Mouse (Mus musculus): ENCODE measurements around the gene Rnf5.

Rnf5 gene

DNA sequence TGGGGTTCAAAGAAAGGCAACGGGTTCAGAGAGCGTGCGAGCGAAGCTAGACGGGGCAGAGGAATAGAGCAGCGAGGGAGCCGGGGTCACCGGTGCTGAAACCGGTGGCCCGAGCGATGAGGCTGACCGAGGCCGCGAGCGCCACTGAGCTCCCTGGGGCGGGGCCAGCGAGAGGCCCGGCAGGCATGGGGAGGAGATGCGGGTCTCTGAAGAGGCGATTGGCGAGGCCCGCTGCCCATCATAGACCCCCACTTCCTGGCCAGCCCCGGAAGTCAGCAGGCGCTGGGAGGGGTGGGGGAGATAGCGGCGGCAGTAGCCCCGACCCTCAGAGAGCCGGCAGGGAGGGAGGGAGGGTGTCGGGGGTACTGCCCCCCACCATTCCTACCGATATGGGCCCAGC, 2.1 kb upstream of the Rnf5 start:
- DNase-seq (ENCODE audit: low read depth) = peak; percentile 86

- DNase-seq (ENCODE audit: low read depth) = no peak
These were observed 1.2 kb upstream of the Rnf5 start for GRCm38 (mm10) chr17:34604511-34605237.

- DNase-seq (ENCODE audit: low read depth) = peak; percentile 98
These were observed 595 bp upstream of the Rnf5 start, which contains the start of gene Agpat1 for GRCm38 (mm10) chr17:34604061-34604508. Gene Agpat1, plus strand, starts transcription at chr17:34604262.

DNA sequence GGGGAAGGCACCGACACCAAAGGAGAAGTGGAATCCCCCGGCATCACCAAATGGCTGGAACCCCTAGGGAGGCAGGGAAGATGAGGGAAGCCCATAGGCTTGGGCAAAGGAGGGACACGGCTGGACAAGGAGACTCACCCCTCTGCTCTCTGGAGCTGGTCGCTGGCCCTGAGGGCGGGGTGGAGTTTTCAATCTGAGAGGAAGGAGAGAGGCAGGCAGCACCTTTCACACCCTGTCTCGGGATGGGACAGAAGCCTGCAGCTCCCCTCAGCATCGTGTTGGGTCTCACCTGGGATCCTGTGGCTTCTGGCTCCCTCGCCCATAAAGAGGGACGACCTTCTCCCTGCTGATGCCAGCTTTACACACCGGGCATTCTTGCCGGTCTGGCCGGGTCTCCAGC, 1.7 kb downstream of the Rnf5 start:
- no peak for DNase-seq (ENCODE audit: low read depth)

- no peak for DNase-seq (ENCODE audit: low read depth)
These were observed 3.6 kb downstream of the Rnf5 start for GRCm38 (mm10) chr17:34599891-34600290.

DNA sequence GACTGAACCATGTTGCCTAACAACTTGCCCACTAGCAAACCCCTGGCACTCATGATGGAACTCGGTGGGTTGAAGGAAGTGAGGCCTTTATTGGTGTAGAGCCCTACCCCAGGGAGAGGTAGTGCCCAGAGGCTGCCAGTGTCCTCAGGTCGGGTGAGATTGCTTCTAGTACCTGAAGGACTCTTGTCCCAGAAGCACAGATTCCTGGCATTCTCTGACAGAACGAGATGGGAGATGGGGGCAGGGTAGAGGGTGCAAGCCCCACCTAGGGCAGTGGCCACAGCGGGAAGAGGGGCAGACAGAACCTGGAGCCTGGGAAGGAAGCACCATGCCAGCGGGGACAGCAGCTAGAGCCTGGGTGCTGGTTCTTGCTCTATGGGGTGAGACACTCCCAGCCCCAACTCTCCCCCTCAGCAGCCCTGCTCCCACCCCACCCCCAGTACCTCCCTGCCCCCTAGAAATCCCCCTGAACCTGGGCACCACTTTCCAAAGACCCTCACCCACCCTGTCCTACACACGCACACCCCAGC, 5.9 kb downstream of the Rnf5 start, which contains the start of gene Ager:
Gene Ager, plus strand, starts transcription at position 297 of the 530 bp plus-strand sequence.
- DNase-seq (ENCODE audit: low read depth) = no peak

DNA sequence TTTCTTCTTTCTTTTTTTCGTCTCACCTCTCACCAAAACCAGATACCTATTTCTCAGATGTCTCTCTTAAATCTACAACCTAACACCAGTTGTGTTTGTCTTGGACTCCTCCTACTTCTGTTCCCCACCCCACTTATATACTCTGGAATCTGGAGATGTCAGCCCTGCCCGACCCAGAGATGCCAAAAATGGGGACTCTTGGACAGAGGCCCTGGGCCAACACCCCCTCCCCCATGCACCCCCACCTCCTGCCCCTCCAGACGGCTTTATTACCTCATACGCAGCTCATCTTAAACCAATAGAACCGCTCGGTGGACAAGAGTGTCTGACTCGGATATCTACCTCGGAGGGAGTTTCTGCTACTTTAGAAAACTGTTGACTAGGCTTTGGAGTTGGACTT, 7.4 kb downstream of the Rnf5 start:
- no peak for DNase-seq (ENCODE audit: low read depth)

GRCm38 (mm10) chr17:34593752-34594525, 9.6 kb downstream of the Rnf5 start:
- no peak for DNase-seq (ENCODE audit: low read depth)

DNA sequence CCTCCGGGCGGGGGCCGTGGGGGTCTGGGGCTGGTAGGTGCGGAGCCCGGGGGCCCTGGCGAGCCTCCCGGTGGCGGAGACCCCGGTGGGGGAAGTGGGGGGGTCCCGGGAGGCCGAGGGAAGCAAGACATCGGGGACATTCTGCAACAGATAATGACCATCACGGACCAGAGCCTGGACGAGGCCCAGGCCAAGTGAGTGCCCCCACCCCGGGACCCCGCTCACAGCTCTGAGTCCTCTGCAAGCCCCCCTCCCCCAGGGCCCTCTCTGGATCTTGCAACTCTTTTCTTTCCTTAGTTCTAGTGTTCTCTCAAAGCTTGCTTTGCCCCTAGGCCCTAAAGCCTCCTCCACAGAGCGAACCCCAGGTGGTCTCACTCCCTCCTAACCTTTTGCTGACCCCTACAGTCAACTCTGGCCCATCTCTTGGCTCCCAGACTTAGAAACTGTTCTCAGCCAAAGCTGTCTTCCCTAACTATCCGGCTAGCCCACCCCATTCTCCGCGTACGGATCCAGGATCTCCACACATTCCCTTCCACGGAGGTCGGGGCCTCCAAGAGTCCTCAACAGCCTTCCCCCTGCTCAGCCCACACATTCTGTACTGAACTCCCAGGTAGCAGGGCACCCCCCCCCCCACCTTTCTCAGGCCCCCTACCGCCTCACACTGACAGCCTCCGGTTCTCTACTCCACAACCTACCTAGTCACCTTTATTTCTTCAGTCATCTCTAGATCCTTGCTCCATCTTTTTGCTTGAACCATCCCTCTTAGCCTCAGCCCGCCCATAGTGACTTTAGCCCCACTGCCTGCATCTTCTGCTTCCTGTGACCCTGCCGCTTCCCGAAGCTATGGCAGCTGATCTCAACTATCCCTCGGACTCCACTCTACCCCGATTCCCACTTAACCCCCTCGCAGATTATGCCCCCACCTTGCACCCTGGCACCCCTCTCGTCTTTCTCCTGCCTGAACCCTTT, 10.6 kb downstream of the Rnf5 start:
- no peak for DNase-seq (ENCODE audit: low read depth)

DNA sequence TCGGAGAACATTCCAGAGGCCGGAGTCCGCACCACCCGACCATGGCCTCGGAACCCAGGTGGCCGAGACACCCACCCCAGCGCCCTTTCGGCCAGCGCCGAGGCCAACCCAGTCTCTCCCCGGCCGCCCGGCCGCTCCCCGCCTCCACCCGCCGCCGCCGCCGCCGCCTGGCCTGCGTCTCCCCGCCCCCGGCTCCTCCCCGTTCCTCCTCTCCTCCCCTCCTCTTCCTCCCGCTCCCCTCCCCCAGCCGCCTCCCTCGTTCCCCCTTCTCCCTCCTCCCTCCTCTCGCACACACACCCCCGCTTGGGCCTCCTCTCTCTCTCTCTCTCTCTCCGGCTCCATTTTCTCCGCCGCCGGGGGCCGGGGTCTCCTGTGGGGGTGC, 11.5 kb downstream of the Rnf5 start:
- DNase-seq (ENCODE audit: low read depth) = no peak

DNA sequence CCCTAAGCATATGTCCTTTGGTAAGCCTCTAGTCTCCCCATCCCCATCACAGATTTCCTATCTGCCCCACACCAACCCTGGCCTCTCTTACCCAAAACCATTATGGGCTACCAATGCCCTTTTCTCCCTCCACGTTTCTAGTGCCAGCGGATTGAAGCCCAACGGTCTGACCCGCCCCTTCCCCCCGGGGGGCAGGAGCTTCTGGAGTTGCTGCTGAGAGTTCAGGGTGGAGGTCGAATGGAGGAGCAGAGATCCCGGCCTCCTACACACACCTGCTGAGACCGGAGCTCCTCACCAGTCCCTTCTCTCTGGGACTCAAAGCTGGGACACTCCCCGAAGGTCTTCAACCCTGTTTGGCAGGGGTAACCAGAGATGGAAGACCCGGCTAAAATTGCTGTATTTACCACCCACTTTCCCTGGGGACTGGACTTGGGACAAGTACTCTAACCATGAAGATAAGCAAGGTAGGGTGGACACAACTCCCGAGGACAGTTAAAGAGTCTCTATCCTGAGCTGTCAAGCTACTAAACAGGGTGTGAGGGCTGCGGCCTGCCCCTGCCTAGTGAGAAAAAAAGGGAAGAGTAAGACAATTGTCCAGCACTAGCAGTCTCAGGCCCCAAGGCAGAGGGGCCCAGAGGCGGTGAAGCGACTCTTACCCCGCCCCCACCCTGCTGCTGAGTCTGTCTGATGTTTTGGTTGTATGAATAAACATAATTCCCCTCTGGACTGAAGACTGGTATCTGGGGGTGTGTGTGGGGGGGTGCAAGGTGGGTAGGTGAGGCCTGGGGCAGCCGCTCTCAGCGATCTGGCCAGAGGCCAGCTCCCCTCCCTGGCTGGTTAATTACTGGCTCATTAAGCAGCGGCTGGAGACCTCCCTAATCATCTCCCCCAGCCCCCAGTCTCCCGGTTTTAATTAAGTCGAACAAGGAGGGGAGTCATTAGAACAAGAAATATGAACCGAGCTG, 12.2 kb downstream of the Rnf5 start, which contains the start of gene Pbx2:
Gene Pbx2, plus strand, starts transcription at position 238 of the 965 bp plus-strand sequence.
- no peak for DNase-seq (ENCODE audit: low read depth)

DNA sequence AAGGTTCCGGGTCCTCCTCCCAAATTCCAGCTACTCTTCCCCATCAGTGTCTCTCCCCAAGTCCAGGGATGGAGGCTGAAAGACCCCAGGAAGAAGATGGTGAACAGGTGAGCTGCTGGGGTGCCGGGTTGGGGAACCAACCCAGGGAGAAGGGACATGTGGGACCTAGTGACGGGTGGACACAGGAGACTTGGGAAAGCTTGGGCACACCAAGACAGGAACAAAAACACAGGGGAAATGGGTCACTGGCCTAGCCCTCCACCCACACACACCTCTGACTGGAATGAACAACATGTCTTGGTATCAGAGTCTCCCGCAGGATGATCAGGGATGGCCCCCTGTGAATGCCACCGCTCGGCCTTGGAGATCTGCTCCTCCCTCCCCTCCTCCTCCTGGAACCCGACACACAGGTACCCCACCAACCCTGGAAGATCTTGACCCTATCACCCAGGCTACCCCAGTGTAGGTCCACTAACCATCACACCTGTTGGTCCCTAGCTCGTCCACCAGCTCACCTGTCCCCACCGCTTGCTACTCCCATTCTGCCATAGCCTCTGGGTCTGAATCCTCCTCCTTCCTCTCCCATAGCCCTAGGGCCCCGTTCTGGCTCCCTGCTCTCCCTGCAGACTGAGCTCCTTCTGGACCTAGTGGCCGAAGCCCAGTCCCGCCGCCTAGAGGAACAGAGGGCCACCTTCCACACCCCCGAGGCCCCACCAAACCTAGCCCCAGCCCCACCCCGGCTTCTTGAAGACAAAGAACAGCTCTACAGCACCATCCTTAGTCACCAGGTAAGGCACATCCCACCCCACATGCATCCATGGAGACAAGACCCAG, 13.1 kb downstream of the Rnf5 start:
- DNase-seq (ENCODE audit: low read depth) = no peak

DNA sequence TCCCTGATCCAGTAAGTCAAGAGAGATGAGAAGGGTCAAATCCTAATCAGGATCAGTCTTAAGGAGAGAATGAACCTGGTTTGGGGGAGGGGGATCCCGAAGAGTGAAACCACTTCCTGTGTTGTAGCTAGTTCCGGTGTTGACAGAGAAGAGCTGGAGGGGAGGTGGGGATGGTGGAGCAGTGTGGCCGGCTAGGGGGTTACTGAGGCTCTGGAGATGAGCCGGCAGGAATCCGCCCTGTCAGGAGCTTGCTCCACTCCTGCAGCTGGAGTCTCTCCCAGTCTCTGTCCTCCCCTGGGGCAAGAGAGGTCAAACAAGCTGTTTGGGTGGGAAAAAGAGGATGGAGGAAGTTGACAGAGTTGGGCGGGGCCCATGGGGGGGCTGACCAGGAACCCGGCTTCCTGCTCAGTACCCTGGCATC, 13.8 kb downstream of the Rnf5 start, which contains the start of gene Gpsm3:
Gene Gpsm3, plus strand, starts transcription at position 126 of the 421 bp plus-strand sequence.
- no peak for DNase-seq (ENCODE audit: low read depth)

DNA sequence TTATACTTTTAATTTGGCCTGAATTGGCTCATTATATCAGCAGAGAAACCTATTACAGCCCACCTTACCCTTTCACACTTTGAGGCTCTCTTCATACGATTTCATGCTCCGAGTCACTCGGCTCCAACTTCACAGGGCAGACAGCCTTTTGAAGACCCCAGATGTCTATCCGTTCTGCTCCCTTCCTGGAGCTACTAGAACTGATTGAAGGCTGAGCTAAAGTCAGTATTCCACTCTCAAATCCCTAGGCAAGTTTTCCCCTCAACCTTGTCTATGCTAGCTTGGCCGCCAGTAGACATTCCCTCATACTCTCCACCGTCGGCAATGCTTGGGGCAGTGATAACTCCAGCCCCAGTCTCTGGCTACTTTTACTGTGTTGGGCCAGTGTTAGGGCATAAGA, 14.3 kb downstream of the Rnf5 start:
- DNase-seq (ENCODE audit: low read depth) = no peak

GRCm38 (mm10) chr17:34588767-34589166, 14.7 kb downstream of the Rnf5 start:
- DNase-seq (ENCODE audit: low read depth) = no peak

DNA sequence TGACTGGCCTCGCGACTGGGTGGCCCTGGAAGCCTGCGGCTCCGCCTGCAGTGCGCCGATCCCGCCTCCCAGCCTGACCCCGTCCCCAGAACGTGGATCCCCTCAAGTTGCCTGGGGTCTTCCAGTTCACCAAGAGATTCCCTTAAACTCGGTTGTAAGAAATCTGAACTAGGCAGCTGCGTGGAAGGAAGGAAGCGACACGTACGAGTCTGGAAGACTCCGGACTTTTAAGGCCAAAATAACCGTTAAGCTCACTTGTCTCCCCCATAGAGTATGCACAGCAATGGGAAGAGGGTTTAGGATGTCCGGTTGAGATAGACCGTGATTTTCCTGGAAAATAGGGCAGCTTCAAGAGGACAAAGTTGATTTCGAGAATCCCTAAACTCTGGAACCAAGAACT, 15.7 kb downstream of the Rnf5 start:
- DNase-seq (ENCODE audit: low read depth) = no peak

DNA sequence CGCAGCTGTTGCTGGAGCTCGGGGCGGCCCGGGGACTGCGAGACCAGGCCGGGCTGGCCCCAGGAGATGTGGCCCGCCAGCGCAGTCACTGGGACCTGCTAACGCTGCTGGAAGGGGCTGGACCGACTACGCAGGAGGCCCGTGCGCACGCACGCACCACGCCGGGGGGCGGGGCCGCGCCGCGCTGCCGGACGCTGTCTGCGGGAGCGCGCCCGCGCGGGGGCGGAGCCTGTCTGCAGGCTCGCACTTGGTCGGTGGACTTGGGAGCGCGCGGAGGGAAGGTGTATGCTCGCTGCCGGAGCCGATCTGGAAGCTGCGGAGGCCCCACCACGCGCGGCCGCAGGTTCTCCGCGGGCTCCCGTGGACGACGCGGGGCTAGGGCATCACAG, 16.1 kb downstream of the Rnf5 start:
- peak; percentile 82 for DNase-seq (ENCODE audit: low read depth)

DNA sequence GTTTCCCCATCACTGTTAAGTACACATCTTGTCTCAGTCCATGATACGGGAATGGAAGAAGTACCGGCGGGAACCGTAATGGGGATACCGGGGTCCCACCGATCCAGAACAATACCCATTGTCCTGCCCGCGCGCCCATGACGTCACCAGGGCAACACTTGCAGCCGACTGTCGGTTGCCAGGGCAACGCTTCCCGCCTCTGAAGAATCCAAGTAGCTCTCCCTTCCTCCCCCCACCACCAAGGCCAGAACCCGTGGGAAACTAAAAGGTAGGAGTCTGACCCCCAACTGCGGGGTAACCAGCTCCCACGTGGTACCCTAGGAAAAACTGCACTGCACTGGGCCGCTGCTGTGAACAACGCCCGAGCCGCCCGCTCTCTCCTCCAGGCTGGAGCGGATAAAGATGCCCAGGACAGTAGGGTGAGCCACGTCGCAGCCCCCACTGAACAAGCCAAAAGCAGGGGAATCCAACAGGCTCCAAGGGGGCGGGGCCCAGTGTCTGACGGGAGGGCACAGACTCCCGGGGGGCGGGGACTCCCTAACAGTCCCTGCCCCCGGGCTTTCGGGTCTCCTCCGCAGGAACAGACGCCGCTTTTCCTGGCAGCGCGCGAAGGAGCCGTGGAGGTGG, 16.6 kb downstream of the Rnf5 start:
- DNase-seq (ENCODE audit: low read depth) = no peak
